Mouse (Mus musculus) kidney, postnatal 36 days (tissue): ENCODE data around the gene Creb3.

Experiments used
- DNase-seq, 2 experiments: peaks; one replicate each; pipeline ENCODE4 v3.0.0; 2021 to 2022; ENCODE audit warnings: mixed read lengths in 2 of 2

Gene Creb3

GRCm38 (mm10) chr4:43558631-43559356 is 3.3 kb upstream of the Creb3 start:
- peak; percentile 85 to 89 for DNase-seq

DNA sequence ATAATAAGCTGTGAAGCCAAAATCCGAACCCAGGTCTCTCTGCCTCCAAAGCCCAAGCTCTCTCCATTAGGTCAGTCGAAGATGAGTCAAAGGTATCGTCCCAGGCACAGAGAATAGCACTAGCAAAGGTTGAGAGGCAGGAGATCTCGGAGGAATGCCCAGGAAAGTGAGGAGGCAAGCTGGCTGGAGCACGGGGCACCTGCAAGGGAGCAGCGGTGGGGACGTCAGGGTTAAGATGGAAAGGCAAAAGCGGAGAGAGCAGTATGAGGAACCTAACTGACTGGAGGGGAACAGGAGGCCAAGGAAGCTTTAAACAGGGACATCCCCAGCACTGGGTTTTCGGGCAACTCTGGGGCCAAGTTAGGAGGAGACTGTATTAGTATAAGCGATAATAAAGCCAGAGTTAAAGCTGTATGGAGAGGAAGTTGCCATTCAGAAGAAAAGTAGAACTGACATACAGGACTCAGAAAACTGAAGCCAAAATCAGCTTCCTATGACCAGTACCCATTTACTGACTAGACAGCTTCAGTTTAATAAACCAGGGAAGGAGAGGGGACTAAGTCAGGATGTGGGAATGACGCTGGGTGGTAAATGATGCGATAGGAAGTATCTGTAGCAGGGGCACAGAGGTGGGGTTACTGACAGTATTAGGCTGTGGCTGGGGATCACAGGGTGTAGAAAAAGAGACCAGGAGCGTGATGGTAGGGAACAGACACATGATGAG is 2.5 kb upstream of the Creb3 start:
- DNase-seq = peak in 1 of 2 experiments; percentile 22

GRCm38 (mm10) chr4:43560243-43560611 is 1.9 kb upstream of the Creb3 start:
- peak; percentile 72 to 75 for DNase-seq

DNA sequence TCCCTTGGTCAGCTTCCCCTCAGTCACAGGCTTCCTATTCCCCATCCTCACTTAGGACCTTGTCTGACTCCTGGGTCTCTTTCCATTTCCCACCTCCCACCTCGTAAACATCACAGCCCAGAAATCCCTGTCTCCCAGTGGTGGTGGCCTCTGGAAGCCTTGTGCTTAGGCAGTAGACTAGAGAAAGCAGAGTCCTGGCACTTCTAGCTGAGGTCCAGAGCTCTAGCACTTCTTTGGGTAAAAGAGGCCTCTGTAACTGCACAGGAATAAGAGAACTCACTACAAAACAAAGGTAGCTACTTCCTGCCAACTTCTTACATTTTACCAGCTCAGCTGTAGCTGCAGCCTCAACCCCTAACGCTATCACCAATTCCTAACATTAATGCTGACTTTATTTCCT is 1.2 kb upstream of the Creb3 start:
- DNase-seq = no peak

DNA sequence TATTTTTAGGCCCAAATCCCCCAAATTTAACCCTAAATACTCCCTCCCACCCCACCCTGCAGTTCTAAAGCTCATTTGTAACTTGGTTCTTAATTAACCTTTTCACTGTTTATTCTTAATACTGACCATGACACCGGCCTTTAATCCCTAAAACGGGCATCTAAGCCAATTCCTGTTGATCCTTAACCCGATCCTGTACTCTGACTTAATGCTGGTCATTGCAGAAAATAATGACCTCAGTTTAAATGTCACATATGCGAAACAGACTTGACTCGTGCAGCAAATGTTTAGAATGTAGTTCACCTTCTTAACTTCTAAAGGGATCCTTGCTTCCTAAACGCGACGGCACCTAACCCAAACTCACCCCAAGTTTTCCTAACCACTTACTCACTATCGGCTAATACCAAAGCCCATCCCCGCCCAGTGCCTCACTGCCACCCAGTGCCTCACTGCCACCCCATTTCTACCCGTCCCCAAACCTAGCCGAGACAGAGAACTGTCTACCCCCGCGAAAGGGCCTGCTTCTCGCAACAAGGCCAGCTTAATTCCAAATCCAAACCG is 616 bp upstream of the Creb3 start:
- peak; percentile 28 to 62 for DNase-seq

- DNase-seq = no peak
Observed at GRCm38 (mm10) chr4:43562769-43563600, 853 bp downstream of the Creb3 start.

DNA sequence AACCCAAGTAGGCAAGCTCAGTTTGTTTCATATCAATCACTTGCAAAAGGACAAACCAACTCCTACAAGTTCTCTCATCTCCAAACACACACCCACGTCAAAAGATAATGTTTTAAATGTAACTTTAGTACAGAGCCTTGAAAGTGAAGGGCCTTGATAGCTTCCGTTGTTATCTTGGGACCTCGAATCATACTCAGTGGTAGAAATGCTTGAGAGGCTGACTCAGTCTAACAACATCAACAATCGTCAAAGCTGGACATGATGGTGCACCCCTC is 1.4 kb downstream of the Creb3 start:
- no peak for DNase-seq

- no peak for DNase-seq
Observed at GRCm38 (mm10) chr4:43564231-43564630, 2.1 kb downstream of the Creb3 start.

DNA sequence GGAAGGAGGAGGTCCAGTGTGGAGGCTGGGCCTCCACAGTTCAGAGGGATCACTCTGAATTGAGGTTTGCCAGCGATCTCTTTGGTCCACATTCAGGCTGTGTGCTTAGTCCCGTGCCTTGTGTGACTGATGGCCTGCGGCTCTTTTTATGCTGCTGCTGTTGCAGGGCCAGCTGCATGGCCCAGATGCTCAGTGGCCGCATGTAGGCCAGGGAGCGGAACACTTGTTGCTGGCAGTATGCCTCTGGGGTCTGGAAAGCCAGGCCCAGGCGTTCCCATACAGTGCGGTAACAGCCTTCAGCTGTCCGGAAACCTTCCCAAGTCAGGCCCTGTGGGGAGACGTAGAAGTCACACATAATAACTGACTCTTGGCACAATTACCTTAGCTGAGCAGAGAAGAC is 5.0 kb downstream of the Creb3 start:
- DNase-seq = no peak

DNA sequence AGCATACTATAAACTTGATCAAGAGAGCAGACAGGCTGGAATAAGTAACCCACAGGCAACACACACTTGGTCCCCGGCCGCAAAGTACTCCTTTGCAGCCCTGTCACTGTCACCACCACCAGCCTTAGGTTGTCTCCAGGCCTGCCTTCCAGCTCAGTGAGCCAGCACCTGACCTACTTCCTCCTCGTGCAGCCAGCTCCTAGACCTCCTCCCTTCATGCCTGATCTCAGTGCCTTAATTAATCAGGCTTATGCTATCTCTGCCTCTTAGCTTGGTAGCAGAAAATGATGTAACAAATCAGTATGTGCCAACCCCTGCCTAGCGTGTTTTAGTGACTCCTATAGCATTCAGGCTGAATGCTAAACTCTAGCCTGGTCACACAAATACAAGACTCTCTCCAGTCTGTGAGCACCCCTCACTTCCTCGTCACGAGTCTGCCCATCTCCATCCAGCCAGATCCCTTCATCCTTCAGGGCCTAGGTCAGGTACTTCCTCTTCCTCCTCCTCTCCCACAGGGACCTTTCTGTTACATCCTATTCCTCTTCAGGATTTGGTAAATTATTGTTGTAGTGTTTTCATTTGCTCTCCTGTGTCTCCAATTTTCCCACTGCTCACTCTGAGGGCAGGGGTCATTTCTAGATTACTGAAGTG is 9.4 kb downstream of the Creb3 start:
- DNase-seq = no peak

GRCm38 (mm10) chr4:43573561-43573960 is 11.4 kb downstream of the Creb3 start:
- no peak for DNase-seq

DNA sequence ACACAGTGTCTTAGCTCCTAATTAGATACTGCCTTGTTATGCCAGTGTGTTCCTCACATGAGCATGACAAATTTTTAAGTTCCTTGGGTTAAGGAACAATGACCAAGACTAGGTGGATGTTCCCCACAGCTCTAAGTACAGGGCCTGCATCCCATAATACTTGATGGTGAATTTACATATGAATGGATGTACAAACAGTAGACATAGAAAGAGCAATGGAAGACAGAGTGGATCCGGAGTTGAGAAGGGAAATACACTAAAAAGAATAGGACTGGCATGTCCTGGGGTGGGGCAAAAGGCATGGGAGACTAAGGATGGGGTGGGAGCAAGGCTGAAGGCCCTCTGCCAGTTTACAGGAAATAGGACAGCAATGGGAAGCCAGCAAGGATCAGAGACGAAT is 13.2 kb downstream of the Creb3 start:
- no peak for DNase-seq

- DNase-seq = no peak
Observed at GRCm38 (mm10) chr4:43577237-43577881, 15.2 kb downstream of the Creb3 start.

GRCm38 (mm10) chr4:43578376-43579204 is 16.5 kb downstream of the Creb3 start, which contains the start of the genes Rgp1 and Gba2:
Rgp1 (plus strand) TSS chr4:43578715.
Gba2 (minus strand) TSS chr4:43578873.
- DNase-seq = peak; percentile 95 to 96

DNA sequence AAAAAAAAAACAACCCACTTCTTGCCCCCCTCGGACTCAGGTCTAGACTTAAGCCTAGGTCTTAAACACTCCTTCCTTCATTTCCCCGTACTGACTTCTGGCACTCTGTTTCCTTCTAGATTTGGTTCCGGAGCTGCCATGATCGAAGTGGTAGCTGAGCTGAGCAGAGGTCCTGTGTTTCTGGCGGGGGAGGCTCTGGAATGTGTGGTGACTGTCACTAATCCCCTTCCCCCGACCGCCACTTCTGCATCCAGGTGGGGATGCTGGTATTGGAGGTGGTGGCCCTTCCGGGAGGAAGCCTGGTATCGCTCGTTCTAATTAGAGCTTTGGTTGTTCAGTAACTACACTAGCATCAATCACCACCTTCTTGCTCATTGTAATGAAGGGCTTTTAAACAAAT is 17.1 kb downstream of the Creb3 start:
- no peak for DNase-seq

GRCm38 (mm10) chr4:43579731-43580130 is 17.6 kb downstream of the Creb3 start:
- DNase-seq = no peak

GRCm38 (mm10) chr4:43580721-43581120 is 18.6 kb downstream of the Creb3 start:
- DNase-seq = no peak

DNA sequence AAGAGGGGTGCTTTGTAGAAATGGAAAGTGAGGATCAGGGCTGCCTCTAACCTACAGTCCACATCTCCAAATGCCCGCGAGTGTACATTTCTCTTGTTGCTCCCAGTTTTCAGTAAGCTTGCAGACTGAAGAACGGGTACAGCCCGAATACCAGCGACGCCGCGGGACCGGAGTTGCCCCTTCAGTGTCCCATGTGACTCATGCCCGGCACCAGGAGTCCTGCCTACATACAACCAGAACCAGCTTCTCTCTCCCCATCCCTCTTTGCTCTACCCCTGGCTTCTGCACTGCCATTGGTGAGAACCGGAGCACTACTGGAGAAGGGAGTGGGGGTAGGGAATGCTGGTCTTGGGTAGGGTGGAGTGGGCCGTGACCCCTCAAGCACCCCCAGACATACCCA is 19.2 kb downstream of the Creb3 start:
- DNase-seq = no peak

- no peak for DNase-seq
Observed at GRCm38 (mm10) chr4:43582241-43582640, 20.1 kb downstream of the Creb3 start.

GRCm38 (mm10) chr4:43583421-43583820 is 21.3 kb downstream of the Creb3 start:
- no peak for DNase-seq
